In the genomic region with DNA sequence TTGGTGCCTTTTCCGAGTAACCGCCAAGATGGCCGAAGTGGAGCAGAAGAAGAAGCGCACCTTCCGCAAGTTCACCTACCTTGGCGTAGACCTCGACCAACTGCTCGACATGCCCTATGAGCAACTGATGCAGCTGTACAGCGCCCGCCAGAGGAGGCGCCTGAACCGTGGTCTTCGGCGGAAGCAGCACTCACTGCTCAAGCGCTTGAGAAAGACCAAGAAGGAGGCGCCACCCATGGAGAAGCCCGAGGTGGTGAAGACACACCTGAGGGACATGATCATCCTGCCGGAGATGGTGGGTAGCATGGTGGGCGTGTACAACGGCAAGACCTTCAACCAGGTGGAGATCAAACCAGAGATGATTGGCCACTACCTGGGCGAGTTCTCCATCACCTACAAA, we compare ENCODE assay signal across 35 mouse cellular contexts. TPM values are rescaled to one million over a fixed set of nuclear protein-coding genes. Genes with fewer than 3 reads are reported as not detected.
"Had no signal": no experiment of that assay in that cellular context is flagged by ENCODE, and none has a peak within 500 bp of the region (broad histone marks: within the 10 kb centered on the region; RNA-seq: fewer than 3 reads in every experiment).

No protein-coding gene starts in this region.

RNA-seq across cellular contexts. Expression of a gene that starts 2.5 kb away (rescaled TPM):
- total RNA-seq: gastrocnemius, adult 18-20 months; gastrocnemius, adult 8-10 months; gastrocnemius, postnatal 14 days; gastrocnemius, postnatal 36 days; heart, adult 18-20 months; heart, adult 8-10 months; heart, postnatal 10 days; heart, postnatal 25 days; heart, postnatal 4 days; layer of hippocampus, adult 2 months; layer of hippocampus, postnatal 10 days; layer of hippocampus, postnatal 25 days; left cerebral cortex, adult 2 months; left cerebral cortex, postnatal 14 days; left cerebral cortex, postnatal 36 days had no signal
- polyA plus RNA-seq: gonadal fat pad, adult 2 months; heart, embryonic 10.5 days; heart, embryonic 12.5 days; heart, embryonic 14.5 days; heart, embryonic 16.5 days; hindbrain, embryonic 10.5 days; hindbrain, embryonic 12.5 days; hindbrain, embryonic 14.5 days; hindbrain, embryonic 16.5 days; inflammation-experienced regulatory T-cells, adult 6 months; intestine, embryonic 15.5 days; intestine, postnatal 0 days; kidney, embryonic 14.5 days; kidney, embryonic 16.5 days; limb, embryonic 10.5 days; limb, embryonic 12.5 days; limb, embryonic 14.5 days; liver, embryonic 11.5 days; liver, embryonic 13.5 days; liver, embryonic 15.5 days had no signal

RNA-seq across cellular contexts. Expression of a gene that starts 36.9 kb away (rescaled TPM):
- total RNA-seq: gastrocnemius, adult 18-20 months; gastrocnemius, adult 8-10 months; gastrocnemius, postnatal 14 days; gastrocnemius, postnatal 36 days; heart, adult 18-20 months; heart, adult 8-10 months; heart, postnatal 10 days; heart, postnatal 25 days; heart, postnatal 4 days; layer of hippocampus, adult 2 months; layer of hippocampus, postnatal 10 days; layer of hippocampus, postnatal 25 days; left cerebral cortex, adult 2 months; left cerebral cortex, postnatal 14 days; left cerebral cortex, postnatal 36 days had no signal
- polyA plus RNA-seq: gonadal fat pad, adult 2 months; heart, embryonic 10.5 days; heart, embryonic 12.5 days; heart, embryonic 14.5 days; heart, embryonic 16.5 days; hindbrain, embryonic 10.5 days; hindbrain, embryonic 12.5 days; hindbrain, embryonic 14.5 days; hindbrain, embryonic 16.5 days; inflammation-experienced regulatory T-cells, adult 6 months; intestine, embryonic 15.5 days; intestine, postnatal 0 days; kidney, embryonic 14.5 days; kidney, embryonic 16.5 days; limb, embryonic 10.5 days; limb, embryonic 12.5 days; limb, embryonic 14.5 days; liver, embryonic 11.5 days; liver, embryonic 13.5 days; liver, embryonic 15.5 days had no signal

RNA-seq across cellular contexts. Expression of a gene that starts 56.2 kb away (rescaled TPM):
- total RNA-seq: gastrocnemius, adult 18-20 months; gastrocnemius, adult 8-10 months; gastrocnemius, postnatal 14 days; gastrocnemius, postnatal 36 days; heart, adult 18-20 months; heart, adult 8-10 months; heart, postnatal 10 days; heart, postnatal 25 days; heart, postnatal 4 days; layer of hippocampus, adult 2 months; layer of hippocampus, postnatal 10 days; layer of hippocampus, postnatal 25 days; left cerebral cortex, adult 2 months; left cerebral cortex, postnatal 14 days; left cerebral cortex, postnatal 36 days had no signal
- polyA plus RNA-seq: gonadal fat pad, adult 2 months; heart, embryonic 10.5 days; heart, embryonic 12.5 days; heart, embryonic 14.5 days; heart, embryonic 16.5 days; hindbrain, embryonic 10.5 days; hindbrain, embryonic 12.5 days; hindbrain, embryonic 14.5 days; hindbrain, embryonic 16.5 days; intestine, embryonic 15.5 days; intestine, postnatal 0 days; kidney, embryonic 14.5 days; kidney, embryonic 16.5 days; limb, embryonic 10.5 days; limb, embryonic 12.5 days; limb, embryonic 14.5 days; liver, embryonic 11.5 days; liver, embryonic 13.5 days; liver, embryonic 15.5 days had no signal
